Mouse (Mus musculus): ENCODE data around the gene Tcta.
"Not testable (repeated sequence)": the region's sequence is repeated elsewhere in the genome, so short reads cannot be mapped to it uniquely, and the experiment has no call there.

Gene Tcta

DNA sequence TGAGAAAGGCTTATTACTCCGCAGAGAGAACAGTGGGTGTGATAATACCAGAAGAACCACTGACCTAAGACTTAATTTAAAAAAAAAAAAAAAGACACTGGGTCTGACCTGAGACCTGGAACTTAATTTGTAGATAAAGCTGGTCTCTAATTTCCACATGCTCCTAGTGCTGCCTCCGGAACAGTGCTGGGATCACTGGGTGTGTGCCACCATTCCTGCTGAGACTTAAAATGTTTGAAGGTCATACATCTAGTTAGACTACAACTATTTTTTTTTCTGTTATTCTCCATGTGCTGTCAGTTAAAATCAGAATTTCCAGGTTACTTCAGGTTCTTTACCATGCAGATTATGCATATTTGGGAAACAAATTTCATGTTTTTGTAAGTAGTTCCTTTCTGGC is 2.2 kb upstream of the Tcta start:
- no peak for DNase-seq

- no peak for DNase-seq
Observed at GRCm38 (mm10) chr9:108307021-108307807, 1.3 kb upstream of the Tcta start.

GRCm38 (mm10) chr9:108306571-108306980 is 616 bp upstream of the Tcta start:
- no peak for DNase-seq

- DNase-seq: peak; percentile 56
Observed at GRCm38 (mm10) chr9:108305170-108305569, 790 bp downstream of the Tcta start.

DNA sequence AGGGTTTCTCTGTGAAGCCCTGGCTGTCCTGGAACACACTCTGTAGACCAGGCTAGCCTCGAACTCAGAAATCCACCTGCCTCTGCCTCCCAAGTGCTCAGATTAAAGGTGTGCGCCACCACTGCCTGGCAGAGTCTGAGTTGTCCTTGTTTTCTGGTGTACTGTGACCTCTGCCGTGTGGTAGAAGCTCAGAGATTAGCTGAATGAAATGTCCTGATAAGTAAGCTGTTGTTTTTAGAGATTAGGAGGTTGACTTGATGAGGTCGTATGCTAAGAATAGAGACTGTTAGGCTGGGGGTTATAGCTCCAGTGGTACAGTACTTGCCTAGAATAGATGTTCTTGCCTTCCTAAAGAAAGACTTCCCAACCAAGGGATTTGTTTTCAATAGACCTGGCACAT is 1.2 kb downstream of the Tcta start:
- no peak for DNase-seq

DNA sequence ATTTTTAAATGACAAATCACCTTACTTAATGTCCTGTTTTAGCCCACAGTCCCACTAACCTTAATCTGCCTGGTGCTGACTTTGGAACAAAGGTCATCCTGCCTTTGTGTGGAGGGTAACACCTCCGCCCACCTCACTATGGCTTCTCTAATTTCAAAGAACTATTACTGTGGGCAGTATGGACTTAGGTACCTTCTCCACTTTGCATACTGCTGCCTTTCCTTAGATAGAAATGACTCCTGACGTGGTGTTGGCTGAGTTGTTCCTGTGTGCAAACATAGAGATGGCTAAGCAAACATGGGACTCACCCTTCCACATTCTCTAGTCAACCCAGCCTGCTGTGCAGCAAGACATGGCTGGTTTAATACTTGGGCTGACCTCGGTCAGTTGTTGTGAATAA is 4.1 kb downstream of the Tcta start:
- DNase-seq: no peak

GRCm38 (mm10) chr9:108296453-108297355 is 9.3 kb downstream of the Tcta start, which contains the start of gene Amt:
Amt (plus strand) TSS chr9:108296853.
- peak; percentile 54 for DNase-seq

DNA sequence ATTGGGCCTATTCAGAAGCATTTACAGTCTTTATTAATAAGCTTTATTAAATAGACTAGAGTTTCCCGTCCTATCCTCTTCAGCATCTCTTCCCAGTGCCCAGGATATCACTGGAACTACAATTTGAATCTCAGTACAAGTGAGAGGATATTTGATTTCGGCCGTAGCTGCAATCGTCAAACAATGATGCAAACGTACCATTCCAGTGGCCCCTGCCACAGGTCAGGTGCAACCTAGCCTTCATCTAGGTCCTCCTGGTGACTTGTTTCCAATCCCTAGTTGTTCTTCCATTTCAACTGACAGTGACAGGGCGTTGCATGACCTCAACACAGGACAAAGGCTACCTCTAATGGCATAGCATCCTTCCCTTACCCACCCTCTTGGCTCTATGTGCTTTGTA is 15.2 kb downstream of the Tcta start:
- DNase-seq: no peak

DNA sequence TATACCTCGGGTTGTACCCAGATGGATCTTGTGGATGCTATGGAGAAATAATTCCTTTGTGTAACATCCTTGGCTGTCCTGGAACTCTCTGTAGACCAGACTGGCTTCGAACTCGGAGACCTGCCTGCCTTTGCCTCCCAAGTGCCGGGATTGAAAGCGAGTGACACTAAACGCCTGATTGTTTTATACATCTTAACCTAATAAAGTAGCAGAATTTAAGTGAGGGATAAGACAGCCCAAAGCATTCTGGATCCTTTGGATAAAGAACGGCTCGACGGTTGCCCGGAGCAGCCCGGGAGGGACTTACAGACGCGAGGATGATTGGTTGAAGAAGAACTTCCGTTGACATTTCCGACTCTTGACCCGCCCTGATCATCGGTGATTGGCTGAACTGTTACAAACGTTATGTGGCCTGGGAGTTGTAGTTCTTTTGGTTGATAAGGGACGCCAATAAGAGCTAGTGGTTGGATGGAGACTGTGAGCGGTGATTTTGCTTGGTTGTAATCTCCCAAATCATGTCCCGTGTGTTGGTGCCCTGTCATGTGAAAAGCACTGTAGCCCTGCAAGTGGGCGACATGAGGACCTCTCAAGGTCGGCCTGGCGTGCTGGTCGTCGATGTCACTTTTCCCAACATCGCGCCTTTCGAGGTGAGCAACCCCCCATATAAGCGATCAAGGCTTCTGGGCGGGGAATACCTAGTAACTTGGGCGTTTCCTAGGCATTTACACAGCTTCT is 15.8 kb downstream of the Tcta start, which contains the start of gene Nicn1:
Gene Nicn1, plus strand, starts transcription at position 414 of the 735 bp plus-strand sequence.
- peak; percentile 93 for DNase-seq

DNA sequence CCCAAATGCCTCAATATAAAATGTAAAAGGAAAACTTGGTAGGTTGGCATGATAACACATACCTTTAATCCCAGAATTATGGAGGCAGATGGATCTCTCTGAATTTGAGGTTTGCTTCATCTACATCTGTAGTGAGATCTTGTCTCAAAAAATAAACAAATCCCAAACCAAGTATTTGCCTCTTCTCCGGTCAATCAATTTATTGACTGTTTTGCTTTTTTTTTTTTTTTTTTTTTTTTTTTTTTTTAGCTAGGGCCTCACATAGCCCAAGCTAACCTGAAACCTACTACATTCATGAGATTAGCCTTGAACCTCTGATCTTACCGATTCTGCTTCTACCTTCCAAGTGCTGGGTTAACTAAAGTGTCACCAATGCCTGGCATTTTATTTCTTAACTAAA is 16.6 kb downstream of the Tcta start:
- DNase-seq: no peak

- DNase-seq: not testable (repeated sequence)
Observed at GRCm38 (mm10) chr9:108287526-108288238, 18.3 kb downstream of the Tcta start.

- peak; percentile 55 for DNase-seq
Observed at GRCm38 (mm10) chr9:108284410-108284809, 21.6 kb downstream of the Tcta start.

- DNase-seq: no peak
Observed at GRCm38 (mm10) chr9:108280071-108280828, 25.7 kb downstream of the Tcta start.

DNA sequence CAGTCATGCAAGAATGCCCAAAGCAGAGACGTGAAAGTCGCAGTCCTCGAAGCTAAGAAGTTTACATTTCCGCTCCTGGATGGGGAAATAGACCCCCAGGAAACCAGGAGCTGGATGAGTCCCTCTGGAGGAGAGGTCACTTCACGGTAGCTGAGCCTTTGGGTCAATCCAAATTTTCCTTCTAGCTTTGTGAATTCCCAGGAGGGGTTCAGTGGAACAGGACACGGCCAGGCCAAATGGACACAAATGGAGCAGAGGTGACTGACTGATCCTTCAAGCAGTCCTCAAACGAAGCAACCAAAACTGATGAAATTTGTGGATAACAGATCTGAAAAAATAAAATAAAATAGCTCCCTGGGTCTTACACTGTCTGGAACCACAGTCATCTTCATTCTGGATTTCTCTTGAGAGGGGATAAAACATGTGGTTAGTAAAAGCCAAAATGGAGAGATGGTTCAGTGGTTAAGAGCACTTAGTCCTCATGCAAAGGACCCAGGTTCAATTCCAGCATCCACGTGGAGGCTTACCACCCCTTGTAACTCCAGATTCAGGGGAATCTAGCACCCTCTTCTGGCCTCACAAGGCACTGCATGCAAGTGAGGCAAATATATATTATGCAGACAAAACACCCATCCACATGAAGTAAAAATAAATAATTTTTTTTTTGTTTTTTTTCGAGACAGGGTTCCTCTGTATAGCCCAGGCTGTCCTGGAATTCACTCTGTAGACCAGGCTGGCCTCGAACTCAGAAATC is 27.1 kb downstream of the Tcta start:
- DNase-seq: no peak

DNA sequence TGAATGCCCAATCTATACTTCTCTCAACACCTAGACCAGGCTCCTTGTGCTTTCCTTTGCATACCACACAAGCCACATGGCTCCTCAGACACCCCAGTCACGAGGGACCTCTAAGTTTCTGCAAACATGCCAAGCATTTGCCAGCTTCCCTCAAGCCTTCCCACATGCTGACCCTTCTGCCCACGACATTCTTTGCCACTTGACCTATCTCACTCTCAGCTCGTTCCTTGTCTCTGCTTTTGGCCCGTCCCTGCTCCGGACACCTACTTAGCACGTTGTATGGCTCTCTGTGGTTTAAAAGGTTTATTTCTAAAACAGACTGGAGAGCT is 30.7 kb downstream of the Tcta start:
- no peak for DNase-seq

DNA sequence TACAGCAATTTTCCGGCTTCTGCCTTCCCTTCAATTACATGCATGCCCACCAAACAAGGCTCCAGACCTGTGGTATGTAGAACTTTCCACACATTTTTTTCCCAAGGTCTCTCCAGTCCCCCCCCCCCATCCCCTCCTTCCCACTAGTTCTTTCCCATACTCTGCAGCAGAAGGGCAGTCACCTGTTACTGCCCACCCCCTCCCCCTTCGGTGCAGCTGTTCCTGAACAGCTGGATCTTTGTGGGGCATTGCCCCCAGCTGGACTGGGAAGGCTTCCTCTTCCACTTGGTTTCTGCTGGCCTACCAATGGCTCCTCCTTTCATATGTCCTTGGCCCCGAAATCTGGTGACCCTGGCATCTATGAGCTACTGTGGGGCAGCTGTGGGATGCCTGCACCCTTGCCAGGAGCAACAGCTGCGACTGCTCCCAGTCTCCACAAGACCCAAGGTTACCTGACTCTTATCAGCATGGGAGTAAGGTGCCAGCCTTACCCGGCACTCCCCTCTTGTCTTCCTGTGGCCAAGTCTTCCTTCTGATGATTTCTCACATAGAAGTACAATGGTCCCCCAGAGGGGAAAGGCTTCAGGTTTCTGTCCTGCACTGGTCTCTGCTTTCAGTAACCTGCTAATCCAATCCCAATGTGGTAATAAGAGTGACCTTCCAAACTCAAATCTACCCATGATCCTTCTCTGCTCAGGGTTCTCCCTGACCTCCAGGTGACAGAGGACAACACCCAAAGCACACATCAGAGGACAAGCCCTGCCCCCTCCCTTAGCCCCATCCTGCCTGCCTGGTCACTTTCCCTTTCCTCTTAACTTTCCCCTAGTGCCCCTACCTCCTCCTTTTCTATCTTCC is 31.3 kb downstream of the Tcta start:
- DNase-seq: no peak

DNA sequence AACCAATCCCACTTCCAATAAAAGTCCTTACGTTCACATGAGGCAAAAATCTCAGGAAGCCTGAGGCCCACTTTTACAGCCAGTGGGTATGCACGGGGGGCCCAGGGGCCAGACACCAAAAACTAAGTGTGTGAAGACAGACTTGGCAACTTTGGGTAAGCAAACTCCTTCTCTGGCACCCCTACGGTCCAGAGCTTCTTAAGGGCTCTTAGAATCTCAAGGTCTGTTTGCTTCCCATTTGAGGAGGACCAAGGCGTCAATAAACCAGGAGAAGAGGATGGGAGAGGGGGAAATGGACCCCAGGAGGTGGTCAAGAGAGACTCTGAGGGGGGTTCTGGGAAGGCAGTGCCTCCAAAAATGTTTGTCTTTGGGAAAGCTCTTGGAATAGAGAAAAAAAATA is 32.5 kb downstream of the Tcta start:
- DNase-seq: no peak

DNA sequence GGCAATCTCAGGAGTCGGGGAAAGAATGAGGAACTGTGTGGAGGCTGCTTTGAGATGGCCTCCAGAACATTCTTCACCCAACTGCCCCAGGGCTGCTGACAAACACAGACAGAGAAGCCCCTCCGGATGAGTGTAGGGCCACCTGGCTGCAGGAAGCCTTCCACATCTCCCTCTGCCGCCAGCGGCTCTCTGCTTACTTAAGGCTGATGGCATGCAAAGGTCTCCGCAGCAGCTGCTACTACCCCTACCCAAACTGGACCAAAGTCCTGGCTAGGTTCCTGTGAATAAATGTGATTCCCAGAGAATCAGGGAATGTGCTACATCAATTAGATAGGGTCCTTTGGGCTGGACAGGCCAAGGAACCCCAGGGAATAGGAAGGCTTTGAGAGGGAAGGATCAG is 33.3 kb downstream of the Tcta start:
- DNase-seq: no peak

DNA sequence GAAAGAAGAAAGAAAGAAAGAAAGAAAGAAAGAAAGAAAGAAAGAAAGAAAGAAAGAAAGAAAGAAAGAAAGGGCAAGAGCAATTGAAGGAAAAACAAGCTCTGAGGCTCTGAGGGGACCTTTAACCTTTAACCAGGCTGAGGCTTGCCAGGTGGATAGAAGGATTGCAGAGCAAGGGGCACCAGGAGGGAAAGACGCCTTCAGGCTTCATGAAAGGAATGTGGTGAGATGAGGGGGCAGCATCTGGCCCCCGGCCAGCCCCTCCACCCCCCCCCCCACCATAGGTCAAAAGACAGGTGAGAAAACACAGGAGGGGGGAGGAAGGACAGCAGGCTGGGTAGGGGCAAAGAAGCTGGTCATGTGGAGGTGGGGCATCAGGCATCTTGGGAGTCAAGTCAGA is 34.0 kb downstream of the Tcta start:
- DNase-seq: no peak

DNA sequence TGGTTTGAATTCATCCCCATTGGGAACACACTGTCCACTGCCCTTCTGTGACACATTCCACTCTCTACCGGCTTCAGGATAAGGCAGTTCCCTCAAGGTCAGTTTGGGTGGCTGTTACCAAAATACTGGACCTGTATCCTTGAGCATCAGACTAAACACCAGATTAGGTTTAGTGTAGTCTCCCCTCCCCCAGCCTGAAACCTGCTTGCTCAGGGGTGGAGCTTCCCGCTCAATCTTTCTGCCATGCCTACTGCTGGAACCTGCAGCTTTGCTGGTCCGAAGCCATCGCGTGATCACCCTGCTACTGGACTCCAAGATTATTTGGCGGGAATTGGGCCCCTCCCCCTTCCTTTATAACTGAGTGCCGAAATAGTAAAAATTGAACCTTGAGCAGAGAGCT is 37.3 kb downstream of the Tcta start:
- not testable (repeated sequence) for DNase-seq

Data from cerebellum, adult 11-12 months (tissue).